Mouse (Mus musculus): ENCODE results near the gene Ubl7. TPM values are rescaled to one million over a fixed set of nuclear protein-coding genes. Genes with fewer than 3 reads are reported as not detected.

Ubl7 gene
- polyA plus RNA-seq, 1 experiment from 2014 or later: 117 TPM

DNA sequence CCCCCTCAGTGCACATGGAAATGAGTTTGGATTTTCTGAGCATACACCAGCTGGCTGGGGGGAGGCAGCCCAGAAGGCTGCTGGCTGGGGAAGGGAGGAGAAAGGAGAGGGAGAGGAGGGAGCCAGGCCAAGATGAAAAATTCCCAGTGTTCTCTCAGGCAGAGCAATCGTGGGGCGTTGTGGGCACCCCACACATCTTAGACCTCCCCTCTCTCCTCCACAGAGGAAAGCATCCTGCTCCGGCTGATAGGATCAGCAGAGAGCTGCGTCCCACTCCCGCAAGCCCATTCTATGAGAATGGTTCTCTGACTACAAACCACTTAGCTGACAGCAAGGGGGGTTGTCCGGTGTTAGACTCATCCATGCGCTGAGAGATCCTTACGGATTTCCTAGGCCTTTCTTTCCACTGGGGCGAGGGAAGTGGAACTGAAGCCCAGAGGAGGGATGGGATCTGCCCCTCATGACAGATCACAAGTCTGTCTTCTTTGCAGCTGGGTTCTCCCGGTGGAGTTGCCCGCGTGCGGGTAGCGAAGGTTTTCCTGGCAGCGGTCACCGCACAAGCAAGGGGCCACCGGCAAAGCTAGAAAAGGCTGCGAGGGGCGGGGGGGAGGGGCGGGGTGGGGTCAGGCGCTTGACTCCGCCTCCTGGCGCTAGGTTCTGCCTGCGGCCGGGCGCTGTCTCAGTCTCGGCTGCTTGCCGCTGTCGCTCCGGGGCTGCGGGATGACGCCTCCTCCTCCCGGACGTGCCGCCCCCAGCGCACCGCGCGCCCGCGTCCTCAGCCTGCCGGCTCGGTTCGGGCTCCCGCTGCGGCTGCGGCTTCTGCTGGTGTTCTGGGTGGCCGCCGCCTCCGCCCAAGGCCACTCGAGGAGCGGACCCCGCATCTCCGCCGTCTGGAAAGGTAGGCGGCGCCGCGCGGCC, 28.9 kb downstream of the Ubl7 start, which contains the start of gene Sema7a:
Sema7a (plus strand) TSS at position 682 of the 918 bp plus-strand sequence.
- Histone ChIP-seq H3K27ac (replicated peaks) (peak within 1 kb of the TSS; percentile 39; the same call in 1 of the 2 replicates), H3K4me1 (peaks cover 34% of the 10 kb centered on the region), H3K4me3 (replicated peaks) (peak within 1 kb of the TSS; percentile 70), H3K27me3 (peaks cover 56% of the 10 kb centered on the region), H3K36me3 (no peaks in the 10 kb centered on the region), H3K9ac (peak within 1 kb of the TSS; percentile 53), H3K9me3 (replicated peaks) (no peaks in the 10 kb centered on the region), H3K4me2 (replicated peaks) (peak within 1 kb of the TSS; percentile 99)
- WGBS: 1% methylated on average over 57 of the region's 60 CpGs
- ATAC-seq (ENCODE audit: insufficient number of reproducible peaks, low FRiP score, low TSS enrichment, low read depth): peak; percentile 64

DNA sequence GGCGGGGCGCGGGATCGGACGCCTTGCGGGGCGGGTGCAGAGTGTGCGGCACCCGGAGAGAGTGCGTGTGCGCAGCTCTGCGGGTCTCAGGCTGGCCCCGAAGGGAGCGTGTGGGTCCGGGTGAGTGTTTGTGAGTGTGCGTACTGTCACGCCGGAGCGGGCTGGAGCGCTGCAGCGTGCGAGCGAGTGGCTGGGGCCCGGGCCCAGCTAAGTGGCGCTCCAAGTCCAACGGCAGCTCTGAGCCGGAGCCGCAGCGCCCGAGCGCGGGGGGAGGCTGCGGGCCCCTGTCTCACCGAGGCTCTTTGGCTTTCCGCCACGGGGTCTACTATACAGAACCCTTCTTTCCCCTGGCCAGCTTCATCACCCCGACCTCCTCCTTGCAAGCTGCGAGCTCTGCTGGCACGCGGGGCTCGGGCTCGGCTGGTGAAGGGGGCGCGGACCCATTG, 29.6 kb downstream of the Ubl7 start:
- peak; percentile 26 for ATAC-seq (ENCODE audit: insufficient number of reproducible peaks, low FRiP score, low TSS enrichment, low read depth)
- H3K9me3 ChIP-seq (replicated peaks): no peaks in the 10 kb centered on the region
- peak overlapping the region; percentile 99 for H3K4me2 ChIP-seq (replicated peaks)
- peaks cover 34% of the 10 kb centered on the region for H3K4me1 ChIP-seq
- H3K4me3 ChIP-seq (replicated peaks): peak overlapping the region; percentile 70
- H3K9ac ChIP-seq: peak overlapping the region; percentile 53
- H3K27me3 ChIP-seq: peaks cover 56% of the 10 kb centered on the region
- peak overlapping the region; percentile 39; the same call in 1 of the 2 replicates for H3K27ac ChIP-seq (replicated peaks)
- WGBS: 0% methylated on average over 44 of the region's 44 CpGs
- no peaks in the 10 kb centered on the region for H3K36me3 ChIP-seq

DNA sequence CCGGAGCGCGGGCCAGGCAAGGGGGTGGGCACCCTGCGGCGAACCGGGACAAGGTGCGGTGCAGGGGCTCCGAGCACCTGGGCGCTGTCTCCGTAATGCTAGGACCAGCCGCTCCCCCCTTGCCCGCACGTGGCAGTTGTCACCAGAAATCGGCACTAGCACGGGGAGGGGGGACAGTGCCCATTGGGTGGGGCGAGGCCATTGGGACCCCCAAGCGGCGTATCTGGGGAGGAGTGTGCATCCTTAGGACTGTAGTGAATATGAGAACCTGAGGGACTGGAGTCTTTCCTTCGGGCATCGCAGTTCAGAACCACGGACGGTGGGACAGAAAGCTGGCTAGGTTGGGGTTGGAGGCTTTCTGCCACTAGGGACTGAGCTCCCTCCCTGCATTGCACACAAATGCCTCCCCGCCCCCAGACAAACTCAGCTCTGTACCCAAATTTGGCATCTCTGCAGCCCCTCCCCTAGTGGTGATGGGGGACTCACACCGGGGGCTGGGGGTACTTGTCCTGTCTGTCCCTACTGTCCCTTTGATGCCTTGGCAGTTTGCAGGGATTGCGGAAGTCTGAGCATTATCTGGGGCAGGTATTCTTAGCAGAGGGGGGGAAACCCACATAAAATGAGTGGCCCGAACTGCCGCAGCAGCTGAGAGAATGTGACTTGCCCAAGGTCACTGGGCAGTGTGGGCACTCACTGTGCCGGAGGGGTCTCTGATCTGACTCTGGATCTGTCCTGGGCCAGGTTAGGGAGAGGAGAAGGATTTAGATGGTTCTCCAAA, 30.3 kb downstream of the Ubl7 start:
- H3K4me3 ChIP-seq (replicated peaks): peak overlapping the region; percentile 70
- H3K4me2 ChIP-seq (replicated peaks): peak overlapping the region; percentile 99
- H3K9ac ChIP-seq: peak overlapping the region; percentile 53; the same call in 1 of the 2 replicates
- H3K27ac ChIP-seq (replicated peaks): no peak overlapping the region
- no peaks in the 10 kb centered on the region for H3K36me3 ChIP-seq
- peaks cover 37% of the 10 kb centered on the region for H3K4me1 ChIP-seq
- ATAC-seq (ENCODE audit: insufficient number of reproducible peaks, low FRiP score, low TSS enrichment, low read depth): no peak
- WGBS: 5% methylated on average over 28 of the region's 28 CpGs
- H3K9me3 ChIP-seq (replicated peaks): no peaks in the 10 kb centered on the region
- H3K27me3 ChIP-seq: peaks cover 56% of the 10 kb centered on the region

DNA sequence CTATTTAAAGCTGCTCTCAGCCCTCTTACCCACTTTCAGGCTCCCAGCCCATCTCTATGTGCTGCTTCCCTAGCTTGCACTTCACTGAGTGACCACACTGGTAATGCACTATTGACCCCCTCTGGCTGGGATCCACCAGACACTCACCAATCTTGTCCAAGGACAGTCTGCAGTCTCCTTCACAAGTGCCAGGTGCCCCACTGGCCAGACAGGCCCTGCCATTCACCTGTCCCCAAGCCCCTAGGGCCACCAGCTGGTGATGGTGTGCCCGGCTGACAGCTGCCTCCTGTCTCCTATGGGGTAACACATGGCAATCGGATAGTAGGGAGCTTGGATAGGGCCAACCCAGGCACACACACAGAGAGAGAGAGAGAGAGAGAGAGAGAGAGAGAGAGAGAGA, 31.3 kb downstream of the Ubl7 start:
- Histone ChIP-seq H3K9me3 (replicated peaks) (no peaks in the 10 kb centered on the region), H3K4me1 (peaks cover 38% of the 10 kb centered on the region), H3K9ac (no peak overlapping the region), H3K27ac (replicated peaks) (no peak overlapping the region), H3K36me3 (no peaks in the 10 kb centered on the region), H3K4me2 (replicated peaks) (peak overlapping the region; percentile 99; the same call in 1 of the 2 replicates), H3K4me3 (replicated peaks) (no peak overlapping the region), H3K27me3 (peaks cover 54% of the 10 kb centered on the region)
- no peak; the same call in 1 of the 2 replicates for ATAC-seq (ENCODE audit: insufficient number of reproducible peaks, low FRiP score, low TSS enrichment, low read depth)
- WGBS: 60% methylated on average over 2 of the region's 2 CpGs

DNA sequence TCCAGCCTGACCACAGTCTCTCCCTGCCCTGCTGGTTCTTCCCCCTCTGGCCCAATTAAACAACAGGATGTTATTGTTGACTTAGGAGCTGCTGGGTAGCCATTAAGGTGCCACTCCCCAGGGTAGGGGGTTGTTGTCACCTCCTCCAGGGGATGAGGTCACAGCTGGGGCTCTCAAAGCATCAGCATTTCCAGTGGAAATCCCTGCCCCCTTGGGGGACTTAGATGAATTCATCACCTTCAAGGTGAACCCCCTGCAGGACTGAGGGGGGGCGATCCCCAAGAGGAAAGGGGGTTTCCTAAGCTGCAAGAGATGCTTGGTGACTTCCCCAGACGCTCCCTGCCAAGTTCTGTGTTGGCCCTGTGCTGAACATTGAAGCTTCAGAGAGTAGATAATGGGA, 32.3 kb downstream of the Ubl7 start:
- Histone ChIP-seq H3K9ac (no peak overlapping the region), H3K27ac (replicated peaks) (no peak overlapping the region), H3K4me1 (peaks cover 40% of the 10 kb centered on the region), H3K27me3 (peaks cover 50% of the 10 kb centered on the region), H3K4me2 (replicated peaks) (no peak overlapping the region), H3K36me3 (no peaks in the 10 kb centered on the region), H3K4me3 (replicated peaks) (no peak overlapping the region), H3K9me3 (replicated peaks) (no peaks in the 10 kb centered on the region)
- no peak for ATAC-seq (ENCODE audit: insufficient number of reproducible peaks, low FRiP score, low TSS enrichment, low read depth)
- 27% methylated on average over 2 of the region's 2 CpGs for WGBS

DNA sequence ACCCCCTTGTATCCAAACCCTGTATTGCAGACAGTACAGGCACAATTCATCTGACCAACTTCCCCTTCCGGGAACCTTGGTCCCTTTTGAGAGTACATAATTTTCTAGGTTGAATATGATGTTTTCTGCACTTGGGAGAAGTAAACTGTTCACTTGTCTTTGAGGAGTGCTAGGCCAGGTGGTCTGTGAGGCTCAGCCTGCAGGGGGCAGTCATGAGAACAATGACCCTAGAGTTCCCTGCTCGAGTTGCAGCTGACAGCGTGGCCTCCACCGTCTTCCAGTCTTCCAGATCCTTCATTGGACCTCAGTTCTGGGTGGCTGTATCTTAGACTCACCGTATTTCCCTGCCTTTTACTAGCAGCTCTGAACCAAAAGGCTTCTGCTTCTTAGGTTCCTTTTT, 33.8 kb downstream of the Ubl7 start:
- 28% methylated on average over 5 of the region's 5 CpGs for WGBS
- H3K4me1 ChIP-seq: peaks cover 31% of the 10 kb centered on the region
- H3K9ac ChIP-seq: no peak overlapping the region
- no peak overlapping the region for H3K27ac ChIP-seq (replicated peaks)
- no peak overlapping the region for H3K4me3 ChIP-seq (replicated peaks)
- no peak for ATAC-seq (ENCODE audit: insufficient number of reproducible peaks, low FRiP score, low TSS enrichment, low read depth)
- H3K9me3 ChIP-seq (replicated peaks): no peaks in the 10 kb centered on the region
- H3K27me3 ChIP-seq: peaks cover 41% of the 10 kb centered on the region
- no peaks in the 10 kb centered on the region for H3K36me3 ChIP-seq
- H3K4me2 ChIP-seq (replicated peaks): no peak overlapping the region

DNA sequence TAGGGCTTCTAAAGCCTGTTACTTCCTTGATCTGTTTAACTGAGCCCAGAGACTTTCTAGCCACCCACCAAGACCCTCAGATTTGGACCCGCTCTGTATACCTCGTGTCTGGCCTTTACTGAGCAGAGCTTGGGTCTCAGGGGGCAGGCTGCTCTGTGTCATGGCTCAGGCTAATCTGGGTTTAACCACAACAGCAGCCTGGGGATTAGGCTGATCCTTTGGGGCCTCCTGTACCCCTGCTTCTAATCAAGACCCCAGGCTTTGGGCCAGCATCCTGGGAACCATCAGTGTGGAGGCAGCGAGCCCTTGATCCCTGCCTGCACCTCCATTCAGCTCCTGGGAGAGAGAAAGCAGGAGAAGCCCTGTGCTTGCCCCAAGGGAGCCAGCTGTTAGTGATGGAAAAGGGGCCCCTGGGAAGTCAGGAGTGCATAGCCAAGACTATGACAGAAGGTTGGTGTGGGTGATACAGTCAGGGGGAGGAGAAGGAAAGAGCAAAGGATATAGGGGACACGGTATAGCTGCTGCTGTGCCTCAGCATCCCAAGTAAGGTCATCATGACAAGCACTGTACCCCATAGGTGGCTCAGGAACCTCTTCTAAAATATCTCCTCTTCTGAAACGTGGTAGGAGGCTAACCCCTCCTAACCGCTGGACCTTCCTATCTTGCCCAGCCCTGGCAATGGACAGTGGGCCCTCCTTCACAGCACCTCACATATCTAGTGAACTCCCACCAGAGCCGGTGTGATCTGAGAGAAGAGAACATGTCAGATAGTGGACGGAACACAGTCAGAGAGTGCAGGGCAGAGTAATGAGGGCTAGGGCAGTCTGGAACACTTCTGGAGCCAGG, 35.2 kb downstream of the Ubl7 start:
- no peak for ATAC-seq (ENCODE audit: insufficient number of reproducible peaks, low FRiP score, low TSS enrichment, low read depth)
- no peak overlapping the region for H3K27ac ChIP-seq (replicated peaks)

DNA sequence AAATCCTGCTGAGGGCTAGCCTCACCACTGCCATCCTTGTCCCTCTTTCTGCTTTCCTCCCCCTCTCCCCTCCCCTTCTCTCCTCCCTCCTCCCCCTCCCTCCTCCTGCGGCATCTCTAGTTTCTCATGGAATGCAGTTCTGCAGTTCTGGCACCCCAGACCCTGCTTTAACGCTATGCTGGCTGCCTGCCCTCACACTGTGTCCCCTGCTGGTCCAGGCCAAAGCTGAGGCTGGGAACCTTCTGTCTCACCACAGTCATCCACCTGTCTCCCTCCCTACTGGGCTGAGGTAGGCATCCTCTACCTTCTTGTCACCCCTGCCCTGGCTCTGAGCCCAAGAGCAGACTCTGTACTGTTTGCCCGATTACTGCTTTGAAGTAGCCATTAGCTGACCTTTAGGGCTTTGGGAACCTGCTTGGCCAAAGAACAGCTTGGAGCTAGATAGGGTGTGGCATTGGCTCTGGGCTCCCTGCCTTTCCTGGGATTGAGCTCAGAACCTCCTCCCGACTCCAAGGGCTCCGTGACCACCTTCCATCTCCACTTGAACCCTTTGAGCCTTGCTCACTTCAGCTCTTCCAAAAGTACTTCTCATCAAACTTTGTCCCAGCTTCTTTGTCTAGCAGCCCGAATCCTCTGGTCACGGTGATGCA, 36.7 kb downstream of the Ubl7 start:
- H3K27ac ChIP-seq (replicated peaks): no peak overlapping the region
- no peak overlapping the region for H3K9ac ChIP-seq
- H3K27me3 ChIP-seq: peaks cover 22% of the 10 kb centered on the region
- H3K36me3 ChIP-seq: no peaks in the 10 kb centered on the region
- no peak overlapping the region for H3K4me2 ChIP-seq (replicated peaks)
- ATAC-seq (ENCODE audit: insufficient number of reproducible peaks, low FRiP score, low TSS enrichment, low read depth): no peak
- peaks cover 36% of the 10 kb centered on the region for H3K4me1 ChIP-seq
- WGBS: 49% methylated on average over 7 of the region's 7 CpGs
- no peak overlapping the region for H3K4me3 ChIP-seq (replicated peaks)
- no peaks in the 10 kb centered on the region for H3K9me3 ChIP-seq (replicated peaks)

More for the DNA sequence above, 35.2 kb downstream of the Ubl7 start:
- Histone ChIP-seq H3K9me3 (replicated peaks) (no peaks in the 10 kb centered on the region), H3K4me2 (replicated peaks) (no peak overlapping the region), H3K36me3 (no peaks in the 10 kb centered on the region), H3K4me1 (peaks cover 29% of the 10 kb centered on the region), H3K27me3 (peaks cover 37% of the 10 kb centered on the region), H3K4me3 (replicated peaks) (no peak overlapping the region), H3K9ac (no peak overlapping the region)
- 59% methylated on average over 8 of the region's 8 CpGs for WGBS

DNA sequence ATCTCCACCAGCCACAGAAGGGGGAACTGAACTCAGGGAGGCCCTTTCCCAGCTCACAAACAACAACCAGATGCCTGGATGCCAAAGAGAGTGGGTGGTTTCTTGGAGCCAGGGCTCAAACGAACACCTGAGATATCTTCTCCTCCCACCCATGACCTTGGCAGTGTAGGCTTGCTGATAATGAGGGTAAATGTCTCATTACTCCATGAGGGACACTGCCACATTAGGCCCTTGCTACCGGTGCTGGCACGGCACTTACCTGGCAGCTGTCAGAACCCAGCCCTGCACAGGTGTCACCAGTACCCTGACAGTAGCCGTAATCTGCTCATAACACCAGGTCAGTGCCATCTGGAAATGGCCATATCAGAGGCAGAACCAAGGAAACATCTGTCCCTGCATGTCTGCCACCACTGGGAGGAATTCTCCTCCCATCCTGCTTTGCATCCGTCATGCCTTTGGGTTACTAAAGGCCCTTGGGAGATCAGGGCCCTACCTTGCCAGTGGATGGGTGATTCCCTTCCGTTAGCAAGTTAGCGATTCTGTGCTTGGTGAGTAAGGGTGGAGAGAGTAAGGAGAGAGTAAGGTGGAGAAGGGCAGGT, 37.7 kb downstream of the Ubl7 start:
- Histone ChIP-seq H3K9ac (no peak overlapping the region), H3K27me3 (peaks cover 14% of the 10 kb centered on the region), H3K4me2 (replicated peaks) (no peak overlapping the region), H3K27ac (replicated peaks) (no peak overlapping the region), H3K4me1 (peaks cover 37% of the 10 kb centered on the region), H3K36me3 (no peaks in the 10 kb centered on the region), H3K9me3 (replicated peaks) (no peaks in the 10 kb centered on the region), H3K4me3 (replicated peaks) (no peak overlapping the region)
- 73% methylated on average over 7 of the region's 7 CpGs for WGBS
- ATAC-seq (ENCODE audit: insufficient number of reproducible peaks, low FRiP score, low TSS enrichment, low read depth): no peak

DNA sequence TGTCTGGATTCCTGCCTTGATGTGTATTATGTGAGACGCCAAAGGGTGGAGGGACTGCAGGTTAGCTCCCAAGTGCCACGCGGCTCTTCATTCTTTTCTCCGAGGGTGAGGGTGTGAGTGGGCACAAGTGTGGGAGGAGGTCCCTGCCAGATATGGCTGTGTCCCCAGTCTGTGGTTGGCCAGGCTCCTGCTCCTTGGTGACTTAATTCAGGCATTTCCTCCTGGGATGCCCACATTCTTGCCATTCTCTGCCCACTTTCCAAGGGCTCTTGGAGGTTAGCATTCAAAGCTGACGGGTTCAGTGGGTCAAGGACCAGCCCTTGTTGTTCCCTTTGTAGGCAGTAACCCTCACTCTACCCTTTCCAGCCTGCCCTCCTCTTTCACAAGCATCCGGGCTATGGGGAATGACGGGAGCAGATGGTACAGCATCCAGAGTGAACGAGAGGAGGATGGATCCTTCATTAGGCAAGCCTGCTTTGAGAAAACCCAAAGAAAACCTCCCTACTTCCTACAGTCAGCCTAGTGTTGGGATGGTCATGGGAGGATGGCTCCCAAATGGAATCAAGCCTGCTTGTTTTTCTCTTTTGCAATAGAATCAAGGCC, 38.4 kb downstream of the Ubl7 start:
- Histone ChIP-seq H3K4me1 (peaks cover 37% of the 10 kb centered on the region), H3K27ac (replicated peaks) (no peak overlapping the region), H3K9me3 (replicated peaks) (no peaks in the 10 kb centered on the region), H3K9ac (no peak overlapping the region), H3K4me2 (replicated peaks) (no peak overlapping the region), H3K4me3 (replicated peaks) (no peak overlapping the region), H3K36me3 (no peaks in the 10 kb centered on the region), H3K27me3 (peaks cover 10% of the 10 kb centered on the region; the same call in 1 of the 2 replicates)
- 81% methylated on average over 8 of the region's 8 CpGs for WGBS
- no peak for ATAC-seq (ENCODE audit: insufficient number of reproducible peaks, low FRiP score, low TSS enrichment, low read depth)

Measured in embryonic facial prominence, embryonic 15.5 days (tissue).